Mouse (Mus musculus) ES-E14 (cell line): Measurements from ENCODE around the gene Gm3248. TPM values are rescaled to one million over a fixed set of nuclear protein-coding genes. Genes with fewer than 3 reads are reported as not detected.
"Not testable (repeated sequence)": the region's sequence is repeated elsewhere in the genome, so short reads cannot be mapped to it uniquely, and the experiment has no call there.

Experiments
- DNase-seq: peaks from one replicate; pipeline ENCODE4 v3.0.0-alpha.2; 2013; ENCODE audit warnings: low read depth, low spot score
- H3K27ac ChIP-seq: 2 replicates; pipeline ENCODE4 v1.5.1; 2012; ENCODE audit warnings: low read depth, mild to moderate bottlenecking, low read length, moderate library complexity, mixed read lengths; ENCODE audit not compliant: poor library complexity, insufficient read depth, severe bottlenecking
- H3K36me3 ChIP-seq: 2 replicates; pipeline ENCODE4 v1.6.1; 2012; ENCODE audit warnings: mild to moderate bottlenecking, low read length, moderate library complexity, mixed read lengths; ENCODE audit not compliant: control insufficient read depth, poor library complexity, insufficient read depth, severe bottlenecking
- H3K4me1 ChIP-seq, 2 experiments: fragments of 150-350 bp in 1 of 2; sonication (generic) in 1 of 2; 2 replicates each; pipeline ENCODE4 v1.6.1; 2012; ENCODE audit warnings: low read length in 2 of 2, mild to moderate bottlenecking in 1 of 2, mixed read lengths in 1 of 2; ENCODE audit not compliant: control insufficient read depth in 2 of 2, insufficient read depth in 2 of 2, poor library complexity in 1 of 2
- H3K4me3 ChIP-seq, 2 experiments: fragments of 150-350 bp in 1 of 2; sonication (generic) in 1 of 2; 2 replicates each; pipeline ENCODE4 v1.5.1; 2012; ENCODE audit warnings: low read length in 2 of 2, low read depth in 1 of 2, mild to moderate bottlenecking in 1 of 2, mixed read lengths in 1 of 2; ENCODE audit not compliant: insufficient read depth in 1 of 2, poor library complexity in 1 of 2, severe bottlenecking in 1 of 2
- H3K9ac ChIP-seq: 2 replicates; pipeline ENCODE4 v1.6.1; 2012; ENCODE audit warnings: low read depth, mild to moderate bottlenecking, low read length, mixed read lengths; ENCODE audit not compliant: poor library complexity, insufficient read depth, severe bottlenecking
- H3K9me3 ChIP-seq: fragments of 150-350 bp; sonication (generic); 2 replicates; pipeline ENCODE4 v1.6.1; 2012; ENCODE audit warnings: low read depth, mild to moderate bottlenecking, low read length; ENCODE audit not compliant: control insufficient read depth, insufficient read depth
- in situ Hi-C, 2 experiments: fragments of 600-800 bp; cut with MboI; formaldehyde crosslinking; loops; one replicate each; pipeline ENCODE4 v1.15.1; 2025; ENCODE audit warnings: low sequenced_read_pairs in 2 of 2, inconsistent platforms in 1 of 2; ENCODE audit not compliant: unreplicated experiment in 2 of 2
- total RNA-seq: library from RNA; depleted of rRNA; stranded (reverse); fragments of 300-350 nt; gene quantifications from 2 replicates; pipeline ENCODE4 v1.2.3, GENCODE M21; 2012; rRNA removed

Gm3248 gene
- total RNA-seq, 1 experiment = 0.40 TPM

- H3K4me1 ChIP-seq, H3K27ac ChIP-seq, H3K9me3 ChIP-seq, H3K9ac ChIP-seq, H3K36me3 ChIP-seq, H3K4me3 ChIP-seq, in situ Hi-C loops, DNase-seq: not testable (repeated sequence)
Measured at GRCm38 (mm10) chr14:5913701-5914100, 47.8 kb downstream of the Gm3248 start.

Other genes with a start within 250 kb of the Gm3248 start
- 1.4 and 2.9 TPM in 2 replicates for gene Gm3373, start 220.2 kb downstream of the Gm3248 start, total RNA-seq
- gene Gm3383, start 153.8 kb downstream of the Gm3248 start, total RNA-seq = 8.6 and 12.5 TPM in 2 replicates
- 0.21 TPM in 1 of 2 replicates, not detected in the other for gene Gm3424, start 131.4 kb downstream of the Gm3248 start, total RNA-seq
- 0.13 TPM in 1 of 2 replicates, not detected in the other for gene Gm8237, start 81.4 kb downstream of the Gm3248 start, total RNA-seq
- 0.95 and 0.98 TPM in 2 replicates for gene Gm3453, start 17.4 kb upstream of the Gm3248 start, total RNA-seq
- gene Gm6337, start 96.5 kb upstream of the Gm3248 start, total RNA-seq = 0.32 TPM in 1 of 2 replicates, not detected in the other
- gene Gm8206, start 132.2 kb upstream of the Gm3248 start, total RNA-seq = 1.3 and 1.7 TPM in 2 replicates
- 0.09 TPM in 1 of 2 replicates, not detected in the other for gene Gm3468, start 146.9 kb upstream of the Gm3248 start, total RNA-seq
- not detected in 2 replicates for gene Gm3476, start 164.1 kb upstream of the Gm3248 start, total RNA-seq